Mouse (Mus musculus): Measurements from ENCODE around the gene Hsd11b2. TPM values are rescaled to one million over a fixed set of nuclear protein-coding genes. Genes with fewer than 3 reads are reported as not detected.

Gene Hsd11b2
- polyA plus RNA-seq, 1 experiment from 2014 or later, result 0.94 TPM

DNA sequence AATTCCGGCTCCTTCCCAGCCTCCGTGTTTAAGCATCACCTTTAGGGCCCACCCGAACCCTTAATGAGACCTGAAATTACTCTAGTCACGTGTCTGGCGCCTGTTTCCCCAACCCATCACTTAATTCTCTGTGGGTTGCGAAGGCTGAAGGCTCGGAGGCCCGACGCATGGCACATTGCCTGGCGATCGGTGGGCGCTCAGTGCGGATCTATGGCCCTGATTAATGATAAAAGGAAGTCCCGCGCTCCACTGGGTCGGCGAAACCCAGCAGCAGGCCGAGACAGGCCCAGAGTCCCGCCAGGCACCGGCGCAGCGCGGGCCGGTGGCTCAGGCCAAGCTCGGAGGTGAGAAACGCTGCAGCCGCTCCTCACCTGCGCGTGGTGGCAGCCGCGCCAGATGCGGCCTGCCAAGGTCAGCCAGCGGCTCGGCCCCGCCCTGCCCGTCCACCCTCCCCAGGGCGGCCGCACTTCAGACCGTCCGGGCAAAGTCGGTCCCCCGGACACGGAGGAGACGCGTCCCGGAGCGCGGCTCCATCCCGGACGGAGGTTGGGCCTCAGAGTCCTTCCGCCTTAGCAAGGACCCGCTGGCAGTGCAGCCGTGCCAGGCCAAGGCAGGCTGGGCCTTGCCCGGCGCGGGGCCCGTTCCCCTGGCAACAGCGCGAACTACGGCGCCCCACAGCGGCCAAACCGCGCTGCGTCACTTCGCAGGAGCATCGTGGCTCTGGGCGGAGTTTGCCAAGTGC lies 21.9 kb upstream of the Hsd11b2 start, which contains the start of gene Zdhhc1:
Zdhhc1 (minus strand) TSS at position 464 of the 742 bp plus-strand sequence.
- WGBS, result under 1% methylated on average over 50 of the region's 68 CpGs
- Histone ChIP-seq H3K4me1 (ENCODE audit: control insufficient read depth, insufficient read depth, low read length) (peaks cover 11% of the 10 kb centered on the region; the same call in 1 of the 2 replicates), H3K27ac (ENCODE audit: low read depth, low read length) (peak within 1 kb of the TSS; percentile 70), H3K36me3 (ENCODE audit: control insufficient read depth, insufficient read depth, low read length) (no peaks in the 10 kb centered on the region), H3K9me3 (ENCODE audit: control insufficient read depth, low read length) (no peaks in the 10 kb centered on the region), H3K4me2 (ENCODE audit: low read depth, low read length) (peak within 1 kb of the TSS; percentile 87), H3K9ac (replicated peaks; ENCODE audit: low read depth, low read length) (peak within 1 kb of the TSS; percentile 83), H3K27me3 (ENCODE audit: control insufficient read depth, insufficient read depth, low read length) (no peaks in the 10 kb centered on the region), H3K4me3 (ENCODE audit: low read depth, low read length) (peak within 1 kb of the TSS; percentile 84)
- ATAC-seq (ENCODE audit: low read depth), result peak; percentile 91

DNA sequence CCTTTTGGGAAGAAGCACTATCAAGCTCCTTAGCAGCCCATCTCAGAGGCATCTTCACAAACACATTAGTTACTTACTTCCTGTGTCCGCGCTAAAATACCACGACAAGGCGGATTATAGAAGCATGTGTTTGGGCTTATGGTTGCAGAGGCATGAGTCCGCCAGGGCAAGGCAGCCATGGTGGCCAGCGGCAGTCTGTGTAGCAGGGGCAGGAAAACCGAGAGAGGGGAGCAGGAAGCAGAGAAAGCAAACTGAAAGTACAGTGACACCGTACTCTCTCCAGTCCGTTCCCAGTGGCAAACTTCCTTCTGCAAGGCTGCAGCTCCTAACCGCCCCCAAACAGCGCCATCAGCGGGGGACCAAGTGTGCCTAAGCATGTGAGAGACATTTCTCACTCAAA lies 18.8 kb upstream of the Hsd11b2 start:
- no peak overlapping the region for H3K9ac ChIP-seq (replicated peaks; ENCODE audit: low read depth, low read length)
- H3K4me1 ChIP-seq (ENCODE audit: control insufficient read depth, insufficient read depth, low read length), result peaks cover 11% of the 10 kb centered on the region; the same call in 1 of the 2 replicates
- no peak overlapping the region for H3K27ac ChIP-seq (ENCODE audit: low read depth, low read length)
- ATAC-seq (ENCODE audit: low read depth), result no peak
- no peak overlapping the region for H3K4me2 ChIP-seq (ENCODE audit: low read depth, low read length)
- no peaks in the 10 kb centered on the region for H3K36me3 ChIP-seq (ENCODE audit: control insufficient read depth, insufficient read depth, low read length)
- no peaks in the 10 kb centered on the region for H3K9me3 ChIP-seq (ENCODE audit: control insufficient read depth, low read length)
- no peaks in the 10 kb centered on the region for H3K27me3 ChIP-seq (ENCODE audit: control insufficient read depth, insufficient read depth, low read length)
- no peak overlapping the region for H3K4me3 ChIP-seq (ENCODE audit: low read depth, low read length)
- WGBS, result 76% methylated on average over 12 of the region's 12 CpGs

DNA sequence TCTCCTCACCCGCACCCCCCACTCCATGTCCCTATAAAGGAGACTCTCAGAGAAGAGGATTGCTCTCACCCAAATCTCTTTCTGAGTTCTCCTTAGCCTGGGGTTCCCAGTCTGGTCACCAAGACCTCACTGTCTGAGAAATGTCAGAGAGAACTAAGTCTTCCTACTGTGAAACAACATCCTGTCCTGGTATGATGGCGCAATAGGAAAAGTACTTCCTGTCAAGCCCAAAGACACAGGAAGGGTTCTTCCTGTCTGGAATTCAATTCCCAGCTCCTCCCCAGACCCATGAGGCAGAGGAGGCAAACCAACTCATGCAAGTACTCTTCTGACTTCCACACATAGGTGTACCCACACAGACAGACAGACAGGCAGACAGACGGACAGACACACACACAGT lies 13.9 kb upstream of the Hsd11b2 start:
- 90% methylated on average over 3 of the region's 3 CpGs for WGBS
- Histone ChIP-seq H3K4me2 (ENCODE audit: low read depth, low read length) (no peak overlapping the region), H3K27ac (ENCODE audit: low read depth, low read length) (no peak overlapping the region), H3K9me3 (ENCODE audit: control insufficient read depth, low read length) (no peaks in the 10 kb centered on the region), H3K27me3 (ENCODE audit: control insufficient read depth, insufficient read depth, low read length) (no peaks in the 10 kb centered on the region), H3K36me3 (ENCODE audit: control insufficient read depth, insufficient read depth, low read length) (no peaks in the 10 kb centered on the region), H3K4me3 (ENCODE audit: low read depth, low read length) (no peak overlapping the region), H3K9ac (replicated peaks; ENCODE audit: low read depth, low read length) (no peak overlapping the region), H3K4me1 (ENCODE audit: control insufficient read depth, insufficient read depth, low read length) (no peaks in the 10 kb centered on the region)
- ATAC-seq (ENCODE audit: low read depth), result no peak

DNA sequence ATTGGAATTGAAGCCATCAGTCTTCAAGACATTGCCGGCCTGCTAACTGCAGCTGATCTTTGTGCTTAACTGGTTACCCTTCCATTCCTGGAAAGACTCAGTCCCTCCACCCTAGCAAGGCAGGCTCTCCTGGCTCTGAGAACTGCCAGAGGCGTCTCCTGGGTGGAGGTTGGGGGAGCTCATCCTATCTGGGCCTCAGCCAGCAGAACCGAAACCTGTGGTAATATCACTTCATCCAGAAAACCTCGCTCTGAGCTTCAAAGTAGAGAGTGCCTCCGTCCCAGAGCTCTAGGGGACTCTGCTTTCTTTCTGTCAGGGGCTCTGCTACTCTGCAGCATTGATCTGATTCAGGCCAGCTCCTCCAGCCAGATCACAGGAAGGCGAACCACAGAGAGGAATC lies 11.6 kb upstream of the Hsd11b2 start:
- H3K27me3 ChIP-seq (ENCODE audit: control insufficient read depth, insufficient read depth, low read length), result no peaks in the 10 kb centered on the region
- H3K4me1 ChIP-seq (ENCODE audit: control insufficient read depth, insufficient read depth, low read length), result no peaks in the 10 kb centered on the region
- WGBS, result 78% methylated on average over 6 of the region's 6 CpGs
- no peak overlapping the region for H3K4me3 ChIP-seq (ENCODE audit: low read depth, low read length)
- no peak overlapping the region for H3K4me2 ChIP-seq (ENCODE audit: low read depth, low read length)
- no peak overlapping the region for H3K9ac ChIP-seq (replicated peaks; ENCODE audit: low read depth, low read length)
- no peak for ATAC-seq (ENCODE audit: low read depth)
- H3K27ac ChIP-seq (ENCODE audit: low read depth, low read length), result no peak overlapping the region
- H3K9me3 ChIP-seq (ENCODE audit: control insufficient read depth, low read length), result no peaks in the 10 kb centered on the region
- H3K36me3 ChIP-seq (ENCODE audit: control insufficient read depth, insufficient read depth, low read length), result no peaks in the 10 kb centered on the region

DNA sequence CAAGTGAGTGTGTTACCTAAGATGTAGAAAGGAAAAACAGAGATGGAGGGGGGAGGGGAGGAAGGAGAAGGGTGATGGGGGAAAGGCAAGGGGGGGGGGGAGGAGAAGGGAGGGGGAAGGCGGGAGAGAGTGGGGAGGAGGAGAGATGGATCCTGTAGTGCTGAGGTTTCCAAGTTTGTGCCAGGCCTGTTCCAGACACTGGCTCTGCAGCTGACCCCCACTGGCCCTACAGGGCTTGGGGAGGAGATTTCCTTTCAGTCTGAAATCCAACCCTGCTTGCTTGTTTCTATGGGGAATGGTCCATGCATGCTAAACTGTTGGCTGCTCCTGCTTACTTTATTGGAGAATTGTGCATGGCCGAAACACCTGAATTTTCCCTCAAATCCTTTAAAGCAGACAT lies 9.8 kb upstream of the Hsd11b2 start:
- H3K9ac ChIP-seq (replicated peaks; ENCODE audit: low read depth, low read length), result no peak overlapping the region; the same call in 1 of the 2 replicates
- no peaks in the 10 kb centered on the region for H3K36me3 ChIP-seq (ENCODE audit: control insufficient read depth, insufficient read depth, low read length)
- H3K4me1 ChIP-seq (ENCODE audit: control insufficient read depth, insufficient read depth, low read length), result no peaks in the 10 kb centered on the region
- no peak overlapping the region for H3K4me3 ChIP-seq (ENCODE audit: low read depth, low read length)
- no peak overlapping the region for H3K27ac ChIP-seq (ENCODE audit: low read depth, low read length)
- no peak for ATAC-seq (ENCODE audit: low read depth)
- no peak overlapping the region for H3K4me2 ChIP-seq (ENCODE audit: low read depth, low read length)
- H3K27me3 ChIP-seq (ENCODE audit: control insufficient read depth, insufficient read depth, low read length), result no peaks in the 10 kb centered on the region
- 81% methylated on average over 1 of the region's 2 CpGs for WGBS
- no peaks in the 10 kb centered on the region for H3K9me3 ChIP-seq (ENCODE audit: control insufficient read depth, low read length)

DNA sequence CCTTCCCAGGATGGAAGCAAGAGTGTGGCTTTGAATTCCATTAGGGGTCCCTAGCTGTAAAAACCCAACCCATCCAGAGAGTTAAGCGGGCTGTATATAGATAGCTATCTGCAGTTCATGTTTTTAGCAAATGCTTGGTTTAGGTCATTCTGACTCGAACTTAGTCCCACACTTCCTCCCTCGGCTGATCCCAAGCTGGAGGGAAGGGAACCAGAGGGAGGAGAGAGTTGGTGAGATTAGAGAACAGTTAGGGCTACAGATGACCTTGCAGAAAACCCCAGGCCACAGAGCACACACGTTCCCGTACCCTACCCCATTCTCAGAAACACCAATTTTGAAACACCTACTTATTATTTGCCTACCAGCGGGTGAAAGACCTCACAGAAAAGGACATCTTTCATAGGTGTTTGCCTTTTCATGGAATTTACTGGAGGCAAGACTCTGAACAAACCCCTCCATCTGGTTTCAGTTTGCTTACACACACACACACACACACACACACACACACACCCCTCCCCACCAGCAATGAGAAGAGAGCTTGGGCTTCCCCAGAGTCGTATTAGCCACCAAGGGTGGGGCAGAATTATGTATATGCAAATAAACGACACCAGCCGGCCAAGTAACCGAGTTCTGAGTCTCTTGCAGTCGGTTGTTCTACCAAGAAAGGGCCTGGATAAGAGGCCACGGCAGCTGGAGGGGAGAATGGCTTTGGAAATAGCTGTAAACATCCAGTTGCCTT lies 8.4 kb upstream of the Hsd11b2 start:
- no peak for ATAC-seq (ENCODE audit: low read depth)
- Histone ChIP-seq H3K4me3 (ENCODE audit: low read depth, low read length) (no peak overlapping the region), H3K27ac (ENCODE audit: low read depth, low read length) (no peak overlapping the region), H3K27me3 (ENCODE audit: control insufficient read depth, insufficient read depth, low read length) (no peaks in the 10 kb centered on the region), H3K36me3 (ENCODE audit: control insufficient read depth, insufficient read depth, low read length) (no peaks in the 10 kb centered on the region), H3K4me1 (ENCODE audit: control insufficient read depth, insufficient read depth, low read length) (no peaks in the 10 kb centered on the region), H3K4me2 (ENCODE audit: low read depth, low read length) (no peak overlapping the region), H3K9ac (replicated peaks; ENCODE audit: low read depth, low read length) (no peak overlapping the region), H3K9me3 (ENCODE audit: control insufficient read depth, low read length) (no peaks in the 10 kb centered on the region)
- WGBS, result 50% methylated on average over 12 of the region's 12 CpGs

DNA sequence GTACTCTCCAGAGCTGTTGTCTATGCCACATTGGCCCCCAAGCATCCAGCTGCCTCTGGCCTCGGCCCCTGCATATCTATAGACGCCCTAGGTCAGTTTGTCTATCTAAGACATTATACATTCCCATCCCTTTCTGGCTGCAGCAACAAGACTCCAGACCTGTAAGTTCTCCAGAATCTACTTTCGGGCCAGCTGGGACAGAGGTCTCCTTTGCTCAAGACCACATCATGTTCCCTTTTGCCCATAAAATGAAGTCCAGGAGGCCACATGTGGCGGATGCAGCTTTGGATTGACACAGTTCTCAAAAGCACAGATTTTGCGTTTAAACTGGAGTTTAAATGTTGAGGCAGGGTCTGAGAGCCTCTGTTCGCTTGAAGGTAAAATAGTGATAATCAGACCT lies 4.4 kb upstream of the Hsd11b2 start:
- Histone ChIP-seq H3K4me2 (ENCODE audit: low read depth, low read length) (no peak overlapping the region), H3K9ac (replicated peaks; ENCODE audit: low read depth, low read length) (no peak overlapping the region), H3K9me3 (ENCODE audit: control insufficient read depth, low read length) (no peaks in the 10 kb centered on the region), H3K36me3 (ENCODE audit: control insufficient read depth, insufficient read depth, low read length) (no peaks in the 10 kb centered on the region), H3K27ac (ENCODE audit: low read depth, low read length) (no peak overlapping the region), H3K4me3 (ENCODE audit: low read depth, low read length) (no peak overlapping the region), H3K27me3 (ENCODE audit: control insufficient read depth, insufficient read depth, low read length) (no peaks in the 10 kb centered on the region; the same call in 1 of the 2 replicates), H3K4me1 (ENCODE audit: control insufficient read depth, insufficient read depth, low read length) (peaks cover 8% of the 10 kb centered on the region)
- no peak for ATAC-seq (ENCODE audit: low read depth)
- WGBS, result 90% methylated on average over 6 of the region's 6 CpGs

DNA sequence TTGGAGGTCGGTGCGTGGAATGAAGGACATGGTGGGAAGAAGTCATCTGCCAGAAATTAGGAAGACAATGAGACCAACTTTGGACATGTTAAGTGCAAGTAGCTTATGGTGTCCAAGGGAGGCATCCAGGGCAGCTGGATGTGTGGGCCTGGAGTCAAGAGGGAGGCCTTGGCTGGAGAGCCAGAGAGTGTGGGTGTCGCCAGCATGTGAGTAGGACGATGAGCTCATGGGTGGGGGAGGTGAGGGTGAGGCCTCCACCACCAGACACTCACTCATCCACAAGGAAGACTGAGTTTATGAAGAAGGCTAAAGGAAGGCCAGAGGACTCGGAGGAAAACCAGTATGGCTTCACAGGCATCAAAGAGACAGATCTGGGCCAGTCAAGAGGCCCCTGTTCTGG lies 3.9 kb upstream of the Hsd11b2 start:
- H3K4me3 ChIP-seq (ENCODE audit: low read depth, low read length), result no peak overlapping the region
- H3K27me3 ChIP-seq (ENCODE audit: control insufficient read depth, insufficient read depth, low read length), result no peaks in the 10 kb centered on the region; the same call in 1 of the 2 replicates
- H3K4me2 ChIP-seq (ENCODE audit: low read depth, low read length), result no peak overlapping the region
- H3K4me1 ChIP-seq (ENCODE audit: control insufficient read depth, insufficient read depth, low read length), result peaks cover 13% of the 10 kb centered on the region
- WGBS, result 86% methylated on average over 5 of the region's 5 CpGs
- no peaks in the 10 kb centered on the region for H3K36me3 ChIP-seq (ENCODE audit: control insufficient read depth, insufficient read depth, low read length)
- no peak overlapping the region for H3K27ac ChIP-seq (ENCODE audit: low read depth, low read length)
- no peaks in the 10 kb centered on the region for H3K9me3 ChIP-seq (ENCODE audit: control insufficient read depth, low read length)
- H3K9ac ChIP-seq (replicated peaks; ENCODE audit: low read depth, low read length), result no peak overlapping the region
- ATAC-seq (ENCODE audit: low read depth), result no peak

DNA sequence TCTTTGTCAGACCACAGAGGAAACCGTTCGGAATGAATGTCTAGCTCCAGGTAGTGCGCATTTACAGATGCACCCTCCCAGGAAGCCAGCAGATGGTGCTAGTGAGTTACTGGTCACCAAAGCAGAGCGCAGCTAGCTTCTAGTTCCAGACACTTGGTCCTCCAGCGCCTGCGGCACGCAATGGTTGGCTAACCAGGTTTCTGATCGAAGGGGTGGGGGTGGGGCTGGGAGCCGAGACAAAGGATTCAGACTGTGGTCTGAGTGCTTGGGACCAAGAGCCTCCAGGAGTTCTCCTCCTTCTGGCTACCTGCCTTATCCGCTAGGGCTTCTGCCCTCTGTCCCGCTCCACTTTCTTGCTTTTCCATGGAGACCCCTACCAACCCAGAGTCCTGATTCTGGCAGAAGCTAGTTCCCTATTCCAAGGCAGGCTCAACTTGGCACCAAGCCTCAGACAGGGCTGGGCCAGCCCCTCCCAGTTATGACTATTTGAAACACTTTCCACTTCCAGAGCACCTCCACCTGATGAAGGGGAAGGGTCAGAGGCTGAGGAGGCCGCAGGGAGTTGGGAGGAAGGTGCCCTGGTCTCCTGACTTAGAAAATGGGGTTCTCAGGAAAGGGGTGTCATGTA lies 2.4 kb upstream of the Hsd11b2 start:
- 13% methylated on average over 12 of the region's 12 CpGs for WGBS
- H3K9ac ChIP-seq (replicated peaks; ENCODE audit: low read depth, low read length), result no peak overlapping the region

More for the DNA sequence above, 2.4 kb upstream of the Hsd11b2 start:
- peak; percentile 50; the same call in 1 of the 2 replicates for ATAC-seq (ENCODE audit: low read depth)
- H3K9me3 ChIP-seq (ENCODE audit: control insufficient read depth, low read length), result no peaks in the 10 kb centered on the region
- no peaks in the 10 kb centered on the region for H3K36me3 ChIP-seq (ENCODE audit: control insufficient read depth, insufficient read depth, low read length)
- peak overlapping the region; percentile 35 for H3K4me2 ChIP-seq (ENCODE audit: low read depth, low read length)
- peaks cover 15% of the 10 kb centered on the region for H3K4me1 ChIP-seq (ENCODE audit: control insufficient read depth, insufficient read depth, low read length)
- H3K4me3 ChIP-seq (ENCODE audit: low read depth, low read length), result no peak overlapping the region
- no peaks in the 10 kb centered on the region; the same call in 1 of the 2 replicates for H3K27me3 ChIP-seq (ENCODE audit: control insufficient read depth, insufficient read depth, low read length)
- H3K27ac ChIP-seq (ENCODE audit: low read depth, low read length), result no peak overlapping the region

Data from neural tube, embryonic 14.5 days (tissue).